Mouse (Mus musculus): ENCODE measurements at regions not wholly inside any gene's neighbourhood (a gene's known extent, or its start where the extent isn't known, plus 50 kb on each side); places are given as distances from the start of the nearest gene placed in this dataset.

DNA sequence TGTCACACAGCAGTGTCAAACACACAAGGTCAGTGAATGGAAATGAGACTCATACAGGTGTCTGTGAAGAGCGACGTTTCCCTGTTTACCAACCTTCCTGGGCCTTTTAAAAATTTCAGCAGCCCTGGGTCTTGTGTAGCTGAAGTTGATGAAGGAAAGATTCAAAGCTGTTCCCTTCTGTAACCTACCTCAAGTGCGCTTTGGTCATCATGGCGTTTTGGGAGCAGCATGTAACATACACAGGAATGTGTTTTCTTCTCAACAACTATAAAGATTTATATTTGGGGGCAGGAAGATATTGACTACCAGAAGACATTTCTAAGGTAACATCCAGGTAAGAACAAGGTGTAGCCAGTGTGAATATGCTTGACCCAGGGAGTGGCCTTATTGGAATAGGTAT is 466.9 kb upstream of the Cdh4 start:
- WGBS = 98% methylated on average over 4 of the region's 4 CpGs
- no peaks in the 10 kb centered on the region for H3K9me3 ChIP-seq
- no peak overlapping the region for H3K27ac ChIP-seq (replicated peaks)
- H3K4me3 ChIP-seq = no peak overlapping the region
- no peaks in the 10 kb centered on the region for H3K27me3 ChIP-seq
- H3K4me2 ChIP-seq = no peak overlapping the region
- H3K9ac ChIP-seq = no peak overlapping the region
- no peak for ATAC-seq (ENCODE audit: low FRiP score, low read depth)
- H3K36me3 ChIP-seq = no peaks in the 10 kb centered on the region
- 0 out of 2 replicates have a peak, but pooled peaks cover 3% of the 10 kb centered on the region for H3K4me1 ChIP-seq (replicated peaks)

- 54% methylated on average over 6 of the region's 6 CpGs for WGBS
- Histone ChIP-seq H3K9me3 (no peaks in the 10 kb centered on the region), H3K27me3 (no peaks in the 10 kb centered on the region), H3K4me3 (no peak overlapping the region), H3K27ac (replicated peaks) (no peak overlapping the region), H3K4me1 (replicated peaks) (0 out of 2 replicates have a peak, but pooled peaks cover 3% of the 10 kb centered on the region), H3K9ac (no peak overlapping the region), H3K4me2 (no peak overlapping the region), H3K36me3 (no peaks in the 10 kb centered on the region)
- no peak for ATAC-seq (ENCODE audit: low FRiP score, low read depth)
Observed at GRCm38 (mm10) chr2:178976046-178976445, 466.2 kb upstream of the Cdh4 start.

DNA sequence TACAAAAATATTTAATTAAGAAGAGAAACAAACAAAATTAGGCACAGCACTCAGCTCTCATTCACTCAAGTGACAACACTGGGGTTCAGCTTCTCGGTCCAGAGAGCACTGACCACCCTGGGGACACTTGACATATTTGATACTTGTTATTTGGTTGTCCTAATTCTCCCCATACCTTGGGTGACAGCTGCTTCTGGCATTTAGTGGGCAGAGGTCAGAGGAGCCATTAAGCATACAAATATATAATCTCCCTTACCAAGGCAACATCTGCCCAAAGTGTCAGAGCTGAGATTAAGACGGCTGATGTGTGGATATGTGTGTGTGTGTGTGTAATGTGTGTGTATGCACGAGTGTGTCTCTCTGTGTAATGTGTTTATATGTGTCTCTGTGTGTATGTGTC is 465.7 kb upstream of the Cdh4 start:
- no peak overlapping the region for H3K4me2 ChIP-seq
- H3K4me3 ChIP-seq = no peak overlapping the region
- H3K27ac ChIP-seq (replicated peaks) = no peak overlapping the region
- no peak for ATAC-seq (ENCODE audit: low FRiP score, low read depth)
- 0 out of 2 replicates have a peak, but pooled peaks cover 3% of the 10 kb centered on the region for H3K4me1 ChIP-seq (replicated peaks)
- WGBS = 66% methylated on average over 3 of the region's 3 CpGs
- no peak overlapping the region for H3K9ac ChIP-seq
- no peaks in the 10 kb centered on the region for H3K27me3 ChIP-seq
- H3K36me3 ChIP-seq = no peaks in the 10 kb centered on the region
- no peaks in the 10 kb centered on the region for H3K9me3 ChIP-seq

- 80% methylated on average over 9 of the region's 9 CpGs for WGBS
- H3K4me2 ChIP-seq = no peak overlapping the region
- H3K27me3 ChIP-seq = no peaks in the 10 kb centered on the region
- no peak overlapping the region for H3K9ac ChIP-seq
- H3K27ac ChIP-seq (replicated peaks) = no peak overlapping the region
- no peaks in the 10 kb centered on the region for H3K9me3 ChIP-seq
- H3K36me3 ChIP-seq = no peaks in the 10 kb centered on the region
- no peak overlapping the region for H3K4me3 ChIP-seq
- H3K4me1 ChIP-seq (replicated peaks) = peaks cover 12% of the 10 kb centered on the region
- ATAC-seq (ENCODE audit: low FRiP score, low read depth) = no peak
Observed at GRCm38 (mm10) chr2:178979451-178979850, 462.8 kb upstream of the Cdh4 start.

- Histone ChIP-seq H3K4me2 (no peak overlapping the region), H3K9me3 (no peaks in the 10 kb centered on the region), H3K9ac (no peak overlapping the region), H3K4me1 (replicated peaks) (peaks cover 12% of the 10 kb centered on the region), H3K4me3 (no peak overlapping the region), H3K36me3 (no peaks in the 10 kb centered on the region), H3K27me3 (no peaks in the 10 kb centered on the region), H3K27ac (replicated peaks) (peak overlapping the region; percentile 30; the same call in 1 of the 2 replicates)
- ATAC-seq (ENCODE audit: low FRiP score, low read depth) = no peak
- WGBS = 39% methylated on average over 7 of the region's 7 CpGs
Observed at GRCm38 (mm10) chr2:178981736-178982502, 460.3 kb upstream of the Cdh4 start.

DNA sequence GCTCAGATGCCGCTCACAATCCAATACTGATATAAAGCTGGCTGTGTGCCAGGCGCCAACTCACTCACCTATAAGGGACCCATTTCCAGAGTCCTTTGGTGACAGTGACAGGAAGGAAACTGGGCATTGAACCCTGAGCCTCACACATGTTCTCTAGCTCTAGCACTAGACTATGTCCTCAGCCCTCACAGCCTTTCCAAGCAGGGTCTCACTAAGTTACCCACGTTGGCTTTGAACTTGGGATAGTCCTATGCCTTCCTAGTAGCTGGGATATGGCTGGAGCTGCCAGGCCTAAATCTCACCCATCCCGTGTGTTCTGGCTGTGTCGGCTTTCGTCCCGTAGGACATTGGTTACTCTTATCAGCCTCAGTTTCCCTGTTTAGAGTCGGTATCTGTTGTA is 458.4 kb upstream of the Cdh4 start:
- Histone ChIP-seq H3K36me3 (no peaks in the 10 kb centered on the region), H3K4me1 (replicated peaks) (peaks cover 15% of the 10 kb centered on the region), H3K4me2 (no peak overlapping the region), H3K9me3 (no peaks in the 10 kb centered on the region), H3K4me3 (no peak overlapping the region), H3K27ac (replicated peaks) (no peak overlapping the region), H3K9ac (no peak overlapping the region), H3K27me3 (no peaks in the 10 kb centered on the region)
- ATAC-seq (ENCODE audit: low FRiP score, low read depth) = no peak
- WGBS = 93% methylated on average over 8 of the region's 8 CpGs

DNA sequence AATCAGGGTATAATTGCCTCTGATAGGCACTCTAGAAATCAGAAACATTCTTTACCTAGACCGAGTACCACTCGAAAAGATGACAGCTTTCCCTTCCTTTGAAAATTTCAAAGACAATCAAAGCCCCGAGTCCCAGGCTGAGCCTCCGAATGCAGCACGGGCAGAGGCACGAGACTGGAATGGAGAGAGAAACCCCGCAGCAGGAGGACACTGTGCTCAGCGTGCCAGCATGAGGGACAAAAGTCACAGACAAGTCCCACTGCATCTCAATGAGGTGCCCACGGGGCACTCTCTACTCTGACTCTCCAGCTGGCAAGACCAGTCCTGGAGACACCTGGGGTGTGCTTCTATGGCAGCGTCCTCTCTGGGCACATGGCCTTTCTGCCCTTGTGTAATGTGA is 454.3 kb upstream of the Cdh4 start:
- Histone ChIP-seq H3K4me1 (replicated peaks) (peaks cover 16% of the 10 kb centered on the region), H3K36me3 (no peaks in the 10 kb centered on the region), H3K27ac (replicated peaks) (no peak overlapping the region), H3K4me2 (no peak overlapping the region), H3K4me3 (no peak overlapping the region), H3K9ac (no peak overlapping the region), H3K27me3 (no peaks in the 10 kb centered on the region), H3K9me3 (no peaks in the 10 kb centered on the region)
- ATAC-seq (ENCODE audit: low FRiP score, low read depth) = no peak
- 47% methylated on average over 10 of the region's 10 CpGs for WGBS

- no peak overlapping the region for H3K27ac ChIP-seq (replicated peaks)
- no peaks in the 10 kb centered on the region for H3K36me3 ChIP-seq
- ATAC-seq (ENCODE audit: low FRiP score, low read depth) = no peak
- H3K27me3 ChIP-seq = no peaks in the 10 kb centered on the region
- no peak overlapping the region for H3K4me3 ChIP-seq
- H3K4me1 ChIP-seq (replicated peaks) = peaks cover 19% of the 10 kb centered on the region
- whole genome bisulfite sequencing = 86% methylated on average over 7 of the region's 7 CpGs
- H3K9me3 ChIP-seq = no peaks in the 10 kb centered on the region
- no peak overlapping the region for H3K4me2 ChIP-seq
- no peak overlapping the region for H3K9ac ChIP-seq
Observed at GRCm38 (mm10) chr2:178989291-178989690, 452.9 kb upstream of the Cdh4 start.

- WGBS = 80% methylated on average over 1 of the region's 1 CpGs
- ATAC-seq (ENCODE audit: low FRiP score, low read depth) = no peak
Observed at GRCm38 (mm10) chr2:178989784-178990183, 452.4 kb upstream of the Cdh4 start.

GRCm38 (mm10) chr2:178990959-178991358 is 451.3 kb upstream of the Cdh4 start:
- no peaks in the 10 kb centered on the region for H3K27me3 ChIP-seq
- H3K36me3 ChIP-seq = no peaks in the 10 kb centered on the region
- 85% methylated on average over 4 of the region's 4 CpGs for WGBS
- H3K4me2 ChIP-seq = no peak overlapping the region
- no peak overlapping the region for H3K4me3 ChIP-seq
- H3K4me1 ChIP-seq (replicated peaks) = peaks cover 19% of the 10 kb centered on the region
- no peaks in the 10 kb centered on the region for H3K9me3 ChIP-seq
- no peak for ATAC-seq (ENCODE audit: low FRiP score, low read depth)
- H3K27ac ChIP-seq (replicated peaks) = no peak overlapping the region
- H3K9ac ChIP-seq = no peak overlapping the region

More at GRCm38 (mm10) chr2:178989784-178990183, 452.4 kb upstream of the Cdh4 start:
- Histone ChIP-seq H3K4me2 (no peak overlapping the region), H3K36me3 (no peaks in the 10 kb centered on the region), H3K9me3 (no peaks in the 10 kb centered on the region), H3K4me3 (no peak overlapping the region), H3K9ac (no peak overlapping the region), H3K4me1 (replicated peaks) (peaks cover 19% of the 10 kb centered on the region), H3K27ac (replicated peaks) (no peak overlapping the region), H3K27me3 (no peaks in the 10 kb centered on the region)

GRCm38 (mm10) chr2:178992334-178993116 is 449.7 kb upstream of the Cdh4 start:
- Histone ChIP-seq H3K27ac (replicated peaks) (no peak overlapping the region), H3K36me3 (no peaks in the 10 kb centered on the region), H3K4me3 (no peak overlapping the region), H3K9me3 (no peaks in the 10 kb centered on the region), H3K27me3 (no peaks in the 10 kb centered on the region), H3K9ac (no peak overlapping the region), H3K4me1 (replicated peaks) (peaks cover 19% of the 10 kb centered on the region), H3K4me2 (no peak overlapping the region)
- ATAC-seq (ENCODE audit: low FRiP score, low read depth) = no peak
- 41% methylated on average over 8 of the region's 8 CpGs for WGBS

DNA sequence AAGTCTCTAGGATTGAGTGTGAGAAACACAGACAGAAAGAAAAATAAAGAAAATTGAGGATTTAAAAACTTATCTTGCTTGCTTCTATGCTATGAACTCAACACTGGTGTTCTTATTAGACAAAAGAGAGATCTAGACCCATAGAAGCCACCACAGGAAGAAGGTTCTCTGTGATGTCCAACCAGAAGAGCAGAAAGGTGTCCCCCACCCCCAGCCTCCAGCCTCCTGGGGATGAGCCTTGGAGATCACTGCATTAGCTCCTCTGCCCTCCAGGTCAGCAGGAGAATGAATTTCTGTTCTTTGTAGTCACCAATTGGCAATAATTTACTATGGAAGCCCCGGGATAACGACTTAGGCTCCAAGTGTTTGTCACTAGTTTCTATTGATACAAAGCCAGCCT is 444.3 kb upstream of the Cdh4 start:
- WGBS = 79% methylated on average over 2 of the region's 2 CpGs
- no peak overlapping the region for H3K27ac ChIP-seq (replicated peaks)
- H3K27me3 ChIP-seq = no peaks in the 10 kb centered on the region
- H3K4me3 ChIP-seq = no peak overlapping the region
- H3K9ac ChIP-seq = no peak overlapping the region
- no peaks in the 10 kb centered on the region for H3K9me3 ChIP-seq
- H3K36me3 ChIP-seq = no peaks in the 10 kb centered on the region
- H3K4me2 ChIP-seq = no peak overlapping the region
- H3K4me1 ChIP-seq (replicated peaks) = 0 out of 2 replicates have a peak, but pooled peaks cover 3% of the 10 kb centered on the region
- ATAC-seq (ENCODE audit: low FRiP score, low read depth) = no peak

Data from hindbrain, embryonic 15.5 days (tissue).